Mouse (Mus musculus) heart, adult 2 months (tissue): ENCODE data around the gene Ccnj. TPM values are rescaled to one million over a fixed set of nuclear protein-coding genes. Genes with fewer than 3 reads are reported as not detected.

ENCODE experiments used
- DNase-seq, 2 experiments: peaks; one replicate each; pipeline ENCODE4 v3.0.0; 2021
- H3K27ac ChIP-seq: fragments of 200-600 bp; 2 replicates; pipeline ENCODE4 v1.8.1; 2022
- H3K27me3 ChIP-seq: fragments of 200-500 bp; 2 replicates; pipeline ENCODE4 v1.6.1; 2012; ENCODE audit warnings: mild to moderate bottlenecking, low read length, inconsistent platforms, mixed read lengths; ENCODE audit not compliant: control insufficient read depth, insufficient read depth
- H3K36me3 ChIP-seq: fragments of 200-500 bp; 2 replicates; pipeline ENCODE4 v1.6.1; 2012; ENCODE audit warnings: low read length, inconsistent platforms; ENCODE audit not compliant: control insufficient read depth, insufficient read depth
- H3K4me1 ChIP-seq: fragments of 200-500 bp; 2 replicates; pipeline ENCODE4 v1.6.1; 2011; ENCODE audit warnings: low read length; ENCODE audit not compliant: control insufficient read depth, insufficient read depth
- H3K4me3 ChIP-seq: fragments of 200-600 bp; 2 replicates; pipeline ENCODE4 v1.8.1; 2022
- H3K79me2 ChIP-seq: fragments of 200-500 bp; replicated peaks from 2 replicates; pipeline ENCODE4 v1.6.1; 2012; ENCODE audit warnings: mild to moderate bottlenecking, inconsistent platforms, low read length, moderate library complexity, mixed read lengths; ENCODE audit not compliant: control insufficient read depth, insufficient read depth
- H3K9ac ChIP-seq: fragments of 200-500 bp; 2 replicates; pipeline ENCODE4 v1.6.1; 2012; ENCODE audit warnings: low read depth, mild to moderate bottlenecking, control low read depth, inconsistent platforms, low read length, mixed read lengths
- CTCF ChIP-seq: fragments of 200-600 bp; IDR thresholded peaks from 2 replicates; pipeline ENCODE4 v1.8.1; 2022; ENCODE audit warnings: antibody characterized with exemption, mild to moderate bottlenecking, moderate library complexity
- EP300 ChIP-seq: fragments of 200-500 bp; IDR thresholded peaks from 2 replicates; pipeline ENCODE4 v1.6.1; 2011; ENCODE audit warnings: low read depth, low read length, control low read depth; ENCODE audit not compliant: insufficient read depth
- POLR2A ChIP-seq: fragments of 200-500 bp; IDR thresholded peaks from 2 replicates; pipeline ENCODE4 v1.6.1; 2011; ENCODE audit warnings: mild to moderate bottlenecking, low read depth, low read length, control low read depth; ENCODE audit not compliant: insufficient read depth
- WGBS: fragments of 180-500 bp; shearing (Covaris S2); methylation state at CpG from one replicate; pipeline ENCODE4 v1.1.7; 2018; 5-methylcytosine and 5-hydroxymethylcytosine counted together
- intact Hi-C: fragments of 180-260 bp; cut with DNase I; formaldehyde crosslinking; loops from one replicate; pipeline ENCODE4 v1.15.1; 2025
- polyA plus RNA-seq: library from polyadenylated mRNA; depleted of rRNA; stranded (reverse); fragments of >200 nt; gene quantifications from 2 replicates; pipeline ENCODE4 v1.2.3, GENCODE M21; 2012
- total RNA-seq, 2 experiments: library from RNA; stranded (reverse); gene quantifications; 2 replicates each; pipeline ENCODE4 v1.2.3; 2021

Gene Ccnj
- total and polyA plus RNA-seq, 3 experiments, result 4.2 to 4.9 (median 4.3) TPM

GRCm38 (mm10) chr19:40868284-40868683 lies 37.2 kb downstream of the Ccnj start:
- intact Hi-C loops, result no loop called here
- no peak for TF ChIP-seq CTCF
- TF ChIP-seq EP300, result no peak
- no peak for TF ChIP-seq POLR2A
- H3K36me3 ChIP-seq, result no peaks in the 10 kb centered on the region
- no peaks in the 10 kb centered on the region for H3K4me1 ChIP-seq
- H3K9ac ChIP-seq, result no peak overlapping the region
- 33% methylated on average over 5 of the region's 5 CpGs for WGBS
- no peaks in the 10 kb centered on the region for H3K79me2 ChIP-seq
- no peak for DNase-seq
- H3K27ac ChIP-seq, result no peak overlapping the region
- H3K27me3 ChIP-seq, result 0 out of 2 replicates have a peak, but pooled peaks cover 2% of the 10 kb centered on the region
- H3K4me3 ChIP-seq, result no peak overlapping the region

GRCm38 (mm10) chr19:40869425-40870105 lies 38.5 kb downstream of the Ccnj start:
- intact Hi-C loops, result no loop called here
- WGBS, result 81% methylated on average over 3 of the region's 3 CpGs
- H3K27me3 ChIP-seq, result no peaks in the 10 kb centered on the region

GRCm38 (mm10) chr19:40872955-40873665 lies 42.0 kb downstream of the Ccnj start:
- peak; percentile 85 to 88 for DNase-seq
- H3K4me1 ChIP-seq, result no peaks in the 10 kb centered on the region
- intact Hi-C loops, result loop anchor here (1.0 to 2.0 kb wide), 2 partner anchors 21 to 42 kb away; partner anchors contain the start of genes Ccnj and Zfp518a
- peaks cover 2% of the 10 kb centered on the region; the same call in 1 of the 2 replicates for H3K27me3 ChIP-seq
- peak overlapping the region; percentile 18 for H3K9ac ChIP-seq
- H3K27ac ChIP-seq, result peak overlapping the region; percentile 51
- WGBS, result 5% methylated on average over 51 of the region's 51 CpGs
- TF ChIP-seq POLR2A (peak; percentile 66), CTCF (peak; percentile 71), EP300 (peak; percentile 75)
- H3K36me3 ChIP-seq, result no peaks in the 10 kb centered on the region
- peak overlapping the region; percentile 54 for H3K4me3 ChIP-seq
- no peaks in the 10 kb centered on the region for H3K79me2 ChIP-seq

More at GRCm38 (mm10) chr19:40869425-40870105, 38.5 kb downstream of the Ccnj start:
- no peak overlapping the region for H3K27ac ChIP-seq
- no peaks in the 10 kb centered on the region for H3K79me2 ChIP-seq
- TF ChIP-seq POLR2A (no peak), EP300 (no peak), CTCF (no peak)
- no peak overlapping the region for H3K4me3 ChIP-seq
- DNase-seq, result no peak
- no peak overlapping the region for H3K9ac ChIP-seq
- H3K36me3 ChIP-seq, result no peaks in the 10 kb centered on the region
- no peaks in the 10 kb centered on the region for H3K4me1 ChIP-seq

- DNase-seq, result no peak
- H3K4me3 ChIP-seq, result no peak overlapping the region
- no peak overlapping the region for H3K9ac ChIP-seq
- intact Hi-C loops, result no loop called here
- WGBS, result 83% methylated on average over 4 of the region's 4 CpGs
- no peaks in the 10 kb centered on the region for H3K36me3 ChIP-seq
- no peak overlapping the region for H3K27ac ChIP-seq
- no peaks in the 10 kb centered on the region for H3K4me1 ChIP-seq
- H3K79me2 ChIP-seq, result no peaks in the 10 kb centered on the region
- TF ChIP-seq EP300, result no peak
- peaks cover 4% of the 10 kb centered on the region for H3K27me3 ChIP-seq
Measured at GRCm38 (mm10) chr19:40881700-40882099, 50.6 kb downstream of the Ccnj start.

GRCm38 (mm10) chr19:40888887-40889286 lies 57.8 kb downstream of the Ccnj start:
- no peak for DNase-seq
- intact Hi-C loops, result no loop called here
- 83% methylated on average over 1 of the region's 1 CpGs for WGBS
- Histone ChIP-seq H3K4me3 (no peak overlapping the region), H3K27me3 (peaks cover 5% of the 10 kb centered on the region; the same call in 1 of the 2 replicates), H3K79me2 (no peaks in the 10 kb centered on the region), H3K27ac (no peak overlapping the region), H3K9ac (no peak overlapping the region), H3K36me3 (no peaks in the 10 kb centered on the region), H3K4me1 (no peaks in the 10 kb centered on the region)
- TF ChIP-seq CTCF, result no peak
- no peak for TF ChIP-seq EP300
- no peak for TF ChIP-seq POLR2A

- 46% methylated on average over 21 of the region's 21 CpGs for WGBS
- Histone ChIP-seq H3K27ac (peak overlapping the region; percentile 93), H3K36me3 (no peaks in the 10 kb centered on the region), H3K4me3 (peak overlapping the region; percentile 94), H3K27me3 (peaks cover 1% of the 10 kb centered on the region; the same call in 1 of the 2 replicates), H3K4me1 (peaks cover 2% of the 10 kb centered on the region), H3K9ac (peak overlapping the region; percentile 88), H3K79me2 (no peaks in the 10 kb centered on the region)
- TF ChIP-seq CTCF (no peak), POLR2A (no peak), EP300 (no peak)
- DNase-seq, result no peak
- intact Hi-C loops, result loop anchor here (1.0 to 5.0 kb wide), 3 partner anchors 21 to 368 kb away; partner anchors contain the start of genes Ccnj and Tm9sf3
Measured at GRCm38 (mm10) chr19:40894071-40894506, 63.0 kb downstream of the Ccnj start.
